Mouse (Mus musculus) spleen, adult 2 months (tissue): ENCODE measurements at regions not wholly inside any gene's neighbourhood (a gene's known extent, or its start where the extent isn't known, plus 50 kb on each side); places are given as distances from the start of the nearest gene placed in this dataset.

ENCODE experiments used
- CTCF ChIP-seq: fragments of 200-500 bp; IDR thresholded peaks from 2 replicates; pipeline ENCODE4 v1.5.1; 2011; ENCODE audit warnings: mild to moderate bottlenecking, inconsistent platforms; ENCODE audit not compliant: insufficient read depth, insufficient read length, insufficient replicate concordance; ENCODE audit errors: extremely low read depth
- POLR2A ChIP-seq: fragments of 200-500 bp; IDR thresholded peaks from 2 replicates; pipeline ENCODE4 v1.6.1; 2011; ENCODE audit warnings: low read depth, low read length, inconsistent platforms

DNA sequence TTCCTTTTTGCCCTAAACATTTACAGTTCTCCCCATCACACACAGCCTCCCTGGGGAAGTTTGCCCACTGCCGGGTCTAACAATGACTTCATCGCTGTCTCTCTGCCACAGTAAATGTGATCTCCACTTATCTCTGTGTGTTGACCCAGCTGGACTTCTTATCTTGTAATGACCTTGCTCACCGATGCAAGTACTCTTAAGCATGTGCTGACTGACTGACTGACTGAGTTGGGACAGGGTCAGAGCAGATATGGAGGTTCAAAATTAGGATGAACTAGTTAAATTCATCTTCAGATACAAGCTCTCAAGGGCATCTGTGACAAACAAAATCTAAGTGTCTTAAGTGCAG, 196.2 kb downstream of the Gm26897 start:
- no peak for TF ChIP-seq CTCF
- TF ChIP-seq POLR2A = no peak
